Mouse (Mus musculus) T-cell, adult 2 months (primary cell): ENCODE measurements around the gene Smco2.

Experiments used
- DNase-seq: peaks from one replicate; pipeline ENCODE4 v3.0.0; 2022; ENCODE audit warnings: low spot score

Gene Smco2

DNA sequence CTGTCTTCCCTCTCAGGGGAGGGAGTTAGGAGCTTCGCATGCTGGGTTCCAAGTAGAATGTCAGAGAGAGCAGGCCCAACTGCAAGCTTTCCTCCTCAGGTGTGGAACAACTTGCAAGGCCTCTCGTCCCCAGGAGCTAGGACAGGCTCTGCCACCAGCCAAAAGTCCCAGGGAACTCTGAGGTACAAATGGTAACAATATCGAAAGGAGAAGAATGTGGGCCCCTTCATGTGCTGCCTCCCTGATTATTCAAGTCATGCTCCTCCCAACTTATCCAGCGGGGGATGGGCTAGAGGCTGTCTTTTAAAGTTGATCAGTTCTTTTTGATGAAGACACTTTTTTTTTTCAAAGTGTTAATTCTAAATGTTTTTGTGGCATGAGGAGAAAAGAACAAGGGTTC is at the start of gene Smco2:
Gene Smco2, plus strand, starts transcription at position 55 of the 400 bp plus-strand sequence.
- no peak for DNase-seq

DNA sequence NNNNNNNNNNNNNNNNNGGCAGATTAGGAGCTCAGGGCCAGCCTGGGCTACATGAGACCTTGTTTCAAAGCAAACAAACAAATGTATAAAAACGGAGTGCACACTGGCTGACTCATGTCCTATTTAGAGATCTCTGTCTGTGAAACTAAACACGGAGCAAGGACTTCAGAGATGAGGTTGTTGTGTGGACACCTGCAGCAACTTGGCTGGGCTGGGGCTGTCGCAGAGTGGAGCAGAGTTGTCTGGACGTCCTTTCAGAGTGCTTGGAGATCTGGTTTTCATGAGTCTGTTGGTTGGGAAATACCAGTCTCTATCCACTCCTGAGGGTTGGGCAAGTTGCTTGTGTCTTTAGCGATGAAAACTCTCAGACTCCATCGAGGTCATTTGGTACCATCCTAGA is 39.9 kb upstream of the Smco2 start:
- DNase-seq: no peak

DNA sequence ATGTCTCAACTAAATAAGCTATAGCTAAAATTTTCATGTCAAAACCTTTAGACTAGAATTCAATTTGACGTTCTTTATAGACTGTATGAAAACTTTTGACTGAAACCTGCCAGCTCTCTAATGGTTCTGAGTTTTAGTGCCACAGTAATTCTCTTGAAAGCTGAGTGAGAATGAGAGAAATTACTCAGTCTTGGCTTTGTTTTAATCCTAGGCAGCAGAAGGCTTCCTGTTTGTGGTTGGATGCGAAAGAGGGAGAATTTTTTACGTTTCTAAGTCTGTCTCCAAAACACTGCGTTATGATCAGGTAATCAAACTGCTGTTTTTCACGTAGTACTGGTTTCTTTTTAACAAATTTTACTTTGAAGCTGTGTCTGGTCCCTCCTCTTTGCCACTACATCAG is 36.9 kb upstream of the Smco2 start:
- DNase-seq: no peak

DNA sequence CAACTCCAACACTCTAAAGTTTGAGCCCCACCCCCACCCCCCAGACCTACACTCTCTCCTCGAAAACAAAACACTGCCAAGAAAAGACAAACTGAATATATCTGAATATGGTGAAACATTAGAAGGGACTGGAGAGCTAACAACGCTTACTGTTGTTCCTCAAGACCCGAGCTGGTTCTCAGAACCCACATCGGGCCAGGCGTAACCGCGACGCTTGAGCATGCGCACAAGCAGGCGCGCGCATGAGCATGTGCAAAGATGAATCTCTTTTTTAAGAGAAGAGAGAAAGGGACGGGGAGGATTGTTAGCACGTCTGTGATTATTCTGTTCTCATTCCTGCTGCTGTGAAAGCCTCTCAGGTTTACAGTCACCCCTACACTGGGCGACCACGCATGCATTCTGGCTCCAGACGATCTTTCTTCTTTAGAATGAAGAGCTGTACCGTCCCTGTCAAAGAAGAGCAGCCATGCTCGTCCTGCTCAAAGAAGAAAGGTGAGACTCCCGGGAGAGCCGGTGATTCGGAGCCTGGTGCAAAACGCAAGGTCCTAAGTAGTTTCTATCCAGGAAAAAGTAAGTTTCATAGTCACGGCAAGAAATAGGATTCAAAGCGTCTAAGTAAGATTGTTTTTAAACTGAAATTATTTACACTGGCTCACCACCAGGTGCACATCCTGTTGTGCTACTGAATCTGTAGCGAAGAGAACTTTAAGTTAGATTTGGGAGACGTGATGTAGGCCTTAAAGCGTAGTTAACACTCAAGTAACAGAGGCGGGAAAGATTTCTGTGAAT is 29.5 kb upstream of the Smco2 start:
- DNase-seq: no peak

DNA sequence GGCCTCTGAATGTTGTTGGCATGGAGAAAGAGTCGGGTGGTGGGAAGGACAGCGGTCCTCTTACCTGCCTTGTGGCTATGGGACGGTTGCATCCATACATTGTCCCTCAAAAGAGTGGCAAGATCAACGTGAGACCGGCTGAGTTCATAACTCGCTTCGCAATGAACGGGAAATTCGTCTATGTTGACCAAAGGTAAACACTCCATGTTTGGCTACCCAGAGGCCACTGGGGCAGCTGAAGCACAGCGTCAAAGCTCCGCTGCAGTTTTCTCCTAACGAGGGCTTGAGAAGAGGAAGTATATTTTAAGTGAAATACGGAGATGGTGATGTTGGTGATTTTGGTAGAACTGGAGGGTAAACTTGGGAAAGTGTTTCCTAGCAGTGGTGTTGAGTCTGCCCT is 27.9 kb upstream of the Smco2 start:
- DNase-seq: no peak

DNA sequence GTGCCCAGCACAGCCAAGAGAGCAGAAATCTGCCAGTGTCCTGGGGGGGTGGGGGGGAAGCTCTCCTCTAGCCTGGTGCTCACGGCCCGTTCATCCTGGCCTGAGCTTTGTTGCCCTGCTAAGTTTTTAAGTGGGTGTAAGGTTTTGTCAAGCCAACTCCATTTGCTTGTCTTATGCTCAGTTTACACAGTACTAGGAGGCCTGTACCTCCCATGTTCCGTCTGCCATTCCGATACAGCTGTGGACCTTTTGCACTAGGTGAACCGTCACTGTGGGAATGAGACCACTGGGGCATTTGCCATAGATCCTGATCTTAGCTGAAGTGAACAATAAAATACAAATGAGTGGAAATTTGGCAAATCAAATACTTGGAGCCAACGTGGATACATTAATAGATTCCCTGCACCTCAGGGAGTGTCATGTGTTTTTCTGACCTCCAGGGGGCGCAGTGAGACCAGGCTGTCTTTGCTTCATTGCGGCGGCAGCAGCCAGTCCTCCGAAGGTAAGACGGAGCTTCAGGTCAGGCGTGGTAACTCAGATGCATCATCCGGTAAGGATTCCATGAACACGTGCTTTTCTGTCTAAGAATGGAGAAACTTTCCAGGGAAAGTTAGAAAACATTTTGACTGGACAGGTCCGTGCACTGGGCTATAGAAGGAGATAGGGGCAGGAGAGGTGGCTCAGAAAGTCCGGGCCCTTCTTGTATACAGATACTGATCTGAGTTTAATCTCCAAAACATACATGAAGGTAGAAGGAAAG is 25.0 kb upstream of the Smco2 start:
- peak; percentile 24 for DNase-seq

DNA sequence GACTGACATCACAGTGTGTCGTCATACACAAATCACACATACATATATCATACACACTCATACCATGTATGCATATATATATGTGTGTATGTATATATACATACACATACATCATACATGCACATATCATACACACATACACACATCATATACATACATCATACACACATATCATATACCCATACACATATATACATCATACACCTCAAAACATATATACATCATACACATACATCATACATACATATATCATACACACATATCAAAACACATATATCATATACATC is 24.5 kb upstream of the Smco2 start:
- DNase-seq: no peak

DNA sequence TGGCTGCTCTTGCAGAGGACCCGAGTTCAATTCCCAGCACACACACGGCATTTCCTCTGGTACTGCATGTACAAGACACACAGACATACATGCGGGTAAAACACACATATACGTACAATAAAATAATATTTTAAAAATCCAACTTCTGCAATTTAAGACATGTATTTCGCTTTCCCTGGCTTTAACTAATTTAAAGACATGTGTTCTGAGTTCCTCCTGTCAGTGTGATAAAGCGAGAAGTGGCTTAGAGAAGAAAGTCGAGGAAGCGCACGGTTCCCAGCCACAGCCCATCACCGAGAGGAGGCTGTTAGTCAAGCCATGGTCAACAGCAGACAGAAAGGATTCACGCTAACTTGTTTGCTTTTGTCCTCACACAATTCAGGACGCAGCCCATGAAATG is 18.6 kb upstream of the Smco2 start:
- no peak for DNase-seq

DNA sequence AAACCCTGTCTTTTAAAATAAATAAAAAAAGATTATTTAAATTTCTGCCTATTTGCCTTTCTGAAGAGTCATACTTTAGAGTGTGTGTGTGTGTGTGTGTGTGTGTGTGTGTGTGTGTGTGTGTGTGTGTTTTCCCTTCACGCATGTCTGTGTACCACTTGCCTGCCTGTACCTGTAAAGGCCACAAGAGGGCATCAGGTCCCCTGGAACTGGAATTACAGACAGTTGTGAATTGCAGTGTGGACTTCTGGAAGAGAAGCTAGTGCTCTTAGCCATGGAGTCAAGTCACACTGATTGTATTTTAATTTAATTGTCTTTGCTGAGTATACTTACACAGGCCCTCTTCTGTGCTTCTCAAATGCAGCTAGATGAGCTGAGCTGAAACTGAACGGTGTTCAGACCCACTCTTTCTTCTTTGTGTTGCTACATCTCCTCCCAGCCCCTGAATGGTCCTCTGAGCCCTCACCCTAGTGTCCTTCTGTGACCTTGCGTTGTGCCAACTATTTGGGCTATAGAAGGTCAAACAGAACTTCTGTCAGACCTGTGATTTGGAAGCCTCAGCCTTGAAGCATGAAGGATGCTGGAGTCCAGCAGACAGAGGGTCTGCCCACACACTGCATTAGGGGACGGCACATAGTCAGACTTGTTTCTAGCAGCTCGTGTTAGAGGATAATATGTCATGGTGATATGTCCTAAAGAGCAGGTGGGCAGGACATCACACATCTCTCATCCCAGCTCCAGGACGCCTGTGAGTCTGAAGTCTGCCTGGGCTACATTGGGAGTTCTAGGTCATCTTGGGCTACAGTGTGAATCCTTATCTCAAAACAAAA is 16.2 kb upstream of the Smco2 start:
- no peak for DNase-seq

DNA sequence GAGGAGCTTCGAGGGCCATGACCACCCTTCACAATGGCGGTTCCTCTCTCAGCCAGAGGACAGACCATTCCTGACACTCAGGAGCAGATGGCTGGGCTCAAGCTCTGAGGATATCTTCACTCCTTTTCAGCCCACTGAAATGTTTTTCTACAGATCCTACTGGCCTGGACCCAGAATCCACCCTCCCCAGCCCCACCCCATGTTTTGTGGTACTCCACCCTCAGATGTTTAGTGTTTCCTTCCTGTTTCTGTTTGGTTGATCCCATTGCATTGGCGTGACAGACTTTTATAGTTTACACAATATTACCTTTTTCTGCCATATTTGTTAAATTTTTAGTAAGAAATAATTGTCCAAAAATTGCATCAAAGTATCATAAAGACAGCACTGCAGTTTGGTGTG is 15.6 kb upstream of the Smco2 start:
- DNase-seq: no peak

DNA sequence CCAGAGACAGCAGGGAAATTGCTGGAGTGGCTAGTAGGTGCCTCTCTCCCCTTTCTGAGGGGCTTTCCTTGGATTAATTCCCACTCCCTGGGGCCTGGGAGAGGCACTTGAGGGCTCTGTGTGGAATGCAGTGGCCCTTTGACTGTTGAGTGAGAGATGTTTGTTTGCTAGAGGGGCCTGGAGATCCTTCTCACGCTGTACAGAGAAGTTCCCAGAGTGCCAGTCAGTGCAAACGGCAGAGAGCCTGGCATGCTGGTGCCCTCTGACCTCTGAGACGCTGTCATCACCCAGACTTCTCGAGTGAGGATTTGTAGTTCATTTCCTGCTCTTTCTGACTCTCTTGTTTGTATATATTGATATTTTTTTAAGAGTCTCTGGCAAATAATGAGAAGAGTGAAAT is 14.1 kb upstream of the Smco2 start:
- DNase-seq: no peak

DNA sequence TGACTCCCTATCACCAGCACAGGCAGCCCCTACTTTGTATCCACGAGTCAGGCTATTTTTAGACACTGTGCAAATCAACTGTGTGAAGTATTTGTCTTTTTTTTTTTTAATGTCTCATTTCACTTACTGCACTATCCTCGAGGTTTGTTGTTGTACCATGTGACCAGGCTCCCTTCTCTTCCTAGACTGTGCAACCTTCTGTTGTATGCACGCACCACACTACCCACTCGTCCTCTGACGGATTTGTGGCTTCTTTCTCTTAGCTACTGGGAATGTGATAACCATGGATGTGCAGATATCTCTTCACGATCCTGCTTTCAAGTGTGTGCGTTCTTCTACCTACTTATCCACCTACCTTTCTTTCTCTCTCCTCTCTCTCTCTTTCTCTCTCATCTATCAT is 12.6 kb upstream of the Smco2 start:
- no peak for DNase-seq

DNA sequence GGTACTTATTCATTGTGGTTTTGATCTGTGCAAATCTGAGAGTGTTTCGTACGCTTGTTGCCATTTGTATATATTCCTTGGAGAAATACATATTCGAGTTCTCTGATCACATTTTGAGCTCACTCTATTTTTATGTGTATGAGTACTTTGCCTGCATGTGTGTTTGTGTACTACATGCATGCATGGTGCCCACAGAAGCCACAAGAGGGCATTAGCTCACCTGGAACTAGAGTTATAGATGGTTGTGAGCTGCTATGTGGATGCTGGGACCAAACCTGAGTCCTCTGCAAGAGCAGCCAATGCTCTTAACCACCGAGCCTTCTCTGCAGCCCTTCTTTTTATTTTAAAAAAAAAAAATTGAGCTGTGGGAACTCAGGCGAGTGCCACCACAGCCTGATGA is 11.5 kb upstream of the Smco2 start:
- no peak for DNase-seq

DNA sequence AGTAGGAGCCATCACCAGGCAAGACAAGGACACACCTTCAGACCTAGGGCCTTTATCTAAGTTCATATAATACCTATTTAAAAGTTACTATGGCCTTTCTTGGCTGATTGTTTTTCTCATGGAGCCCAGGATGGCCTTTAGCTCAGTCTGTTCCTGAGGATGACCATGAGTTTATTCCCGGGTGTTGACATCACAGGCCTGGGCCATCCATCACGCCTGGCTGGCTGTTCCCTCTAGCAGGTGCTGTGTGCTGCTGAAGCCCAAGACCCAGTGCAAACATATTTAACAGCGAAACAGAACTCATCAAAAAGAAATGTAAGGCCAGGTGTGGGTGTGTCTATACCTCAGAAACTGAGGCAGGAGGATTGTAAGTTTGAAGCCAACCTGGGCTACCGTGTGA is 11.0 kb upstream of the Smco2 start:
- no peak for DNase-seq

DNA sequence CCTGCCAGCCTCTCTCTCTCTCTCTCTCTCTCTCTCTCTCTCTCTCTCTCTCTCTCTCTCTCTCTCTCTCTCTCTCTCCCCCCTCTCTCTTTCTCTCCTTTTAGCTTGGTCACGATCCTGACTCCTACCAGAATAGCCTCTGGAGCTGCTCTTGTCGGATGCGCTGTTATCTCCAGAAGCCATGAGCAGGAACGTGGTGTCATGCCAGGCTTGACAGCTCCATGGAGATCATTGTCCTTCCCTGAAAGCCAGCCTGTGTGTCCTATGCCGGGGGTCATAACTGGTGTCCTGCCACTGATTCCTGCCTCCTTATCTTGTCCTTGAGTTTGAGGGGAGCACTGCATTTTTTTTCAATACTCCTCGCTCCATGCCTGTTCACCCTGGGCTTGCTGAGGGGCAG is 5.0 kb upstream of the Smco2 start:
- DNase-seq: no peak

DNA sequence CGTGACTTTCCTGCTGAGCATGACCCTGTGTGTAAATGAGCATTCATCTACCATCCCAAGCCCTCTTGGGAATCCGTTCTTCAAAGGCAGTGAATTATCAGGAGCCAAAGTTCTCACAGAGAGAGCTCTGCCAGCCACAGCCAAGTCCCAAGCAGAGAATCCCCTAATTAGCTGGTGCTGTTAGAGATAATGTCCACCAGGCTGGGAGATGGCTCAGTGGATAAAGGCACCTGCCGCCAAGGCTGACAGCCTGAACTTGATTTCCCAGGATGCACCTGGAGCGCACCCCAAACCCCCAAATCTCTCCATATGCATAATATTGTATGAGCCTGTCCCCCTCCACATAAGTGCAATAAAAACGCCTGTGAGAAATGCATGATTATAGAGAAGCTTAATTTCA is 4.6 kb upstream of the Smco2 start:
- DNase-seq: no peak

DNA sequence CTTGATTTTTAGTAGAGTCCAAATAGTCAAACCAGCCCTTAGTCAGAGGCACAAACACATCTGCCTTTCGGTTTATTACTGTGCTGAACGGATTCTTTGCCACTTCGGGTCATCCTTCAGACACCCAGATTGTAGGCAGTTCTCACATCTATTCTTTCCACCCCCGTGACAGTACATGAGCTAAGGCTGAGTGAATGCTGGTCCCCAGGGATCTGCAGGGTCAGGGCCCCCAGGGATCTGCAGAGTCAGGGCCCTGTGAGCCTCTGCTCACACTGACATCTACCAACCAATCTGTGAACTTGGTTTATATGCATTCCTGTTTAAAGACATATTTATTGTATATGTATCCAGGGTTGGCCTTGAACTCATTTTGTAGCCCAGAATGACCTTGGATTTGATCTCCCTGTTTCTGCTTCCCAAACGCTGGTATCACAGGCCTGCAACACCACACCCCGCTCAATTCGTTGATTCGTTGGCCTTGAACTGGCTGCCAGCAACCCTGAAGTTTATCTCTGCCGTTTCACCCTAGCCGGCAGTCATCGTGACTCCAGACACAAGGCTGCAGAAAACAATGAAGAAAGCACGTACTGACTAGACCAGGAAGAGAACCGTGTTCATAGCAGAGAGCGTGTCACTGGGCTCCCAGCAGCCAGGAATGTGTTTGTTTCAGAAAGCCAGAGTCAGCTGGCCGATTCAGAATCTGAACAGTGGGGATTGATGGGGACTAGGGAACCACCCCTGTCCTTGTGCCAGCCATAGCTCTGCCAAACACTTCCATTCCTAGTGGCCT is 3.7 kb upstream of the Smco2 start:
- no peak for DNase-seq

DNA sequence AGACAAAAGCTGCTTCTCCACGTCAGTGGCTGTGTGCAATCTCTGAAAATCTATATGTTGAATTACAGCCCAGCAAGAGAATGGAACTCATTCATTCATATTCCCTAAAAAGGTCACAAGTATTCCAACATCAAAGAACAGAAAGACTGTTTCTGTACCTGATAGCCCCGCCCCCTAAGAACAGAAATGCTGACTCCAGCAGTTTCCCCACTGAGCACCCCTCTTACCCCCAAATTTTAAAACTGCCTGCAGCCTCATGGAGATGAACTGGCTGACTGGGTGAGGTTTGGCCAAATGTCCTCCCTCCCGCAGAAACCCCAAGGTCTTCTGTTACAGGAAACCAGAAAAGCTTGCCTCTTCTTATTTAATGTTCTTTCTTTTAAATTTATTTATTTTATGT is 2.5 kb upstream of the Smco2 start:
- no peak for DNase-seq

DNA sequence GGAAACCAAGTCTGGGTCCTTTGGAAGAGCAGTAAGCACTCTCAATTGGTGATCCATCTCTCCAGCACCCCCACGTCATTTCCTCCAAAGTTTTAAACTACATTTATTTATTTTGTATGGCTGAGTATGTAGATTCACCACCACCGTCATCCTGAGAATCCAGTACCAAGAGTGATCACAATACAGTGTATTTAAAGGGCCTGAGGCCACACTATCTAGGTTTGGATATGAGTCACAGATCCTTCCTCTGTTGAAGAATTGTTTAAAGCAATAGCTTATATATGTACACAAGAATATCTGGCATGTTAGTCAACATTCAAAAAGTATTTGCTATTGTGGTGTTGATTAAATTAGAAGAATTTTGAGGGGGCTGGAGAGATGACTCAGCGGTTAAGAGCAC is 1.6 kb upstream of the Smco2 start:
- DNase-seq: no peak

DNA sequence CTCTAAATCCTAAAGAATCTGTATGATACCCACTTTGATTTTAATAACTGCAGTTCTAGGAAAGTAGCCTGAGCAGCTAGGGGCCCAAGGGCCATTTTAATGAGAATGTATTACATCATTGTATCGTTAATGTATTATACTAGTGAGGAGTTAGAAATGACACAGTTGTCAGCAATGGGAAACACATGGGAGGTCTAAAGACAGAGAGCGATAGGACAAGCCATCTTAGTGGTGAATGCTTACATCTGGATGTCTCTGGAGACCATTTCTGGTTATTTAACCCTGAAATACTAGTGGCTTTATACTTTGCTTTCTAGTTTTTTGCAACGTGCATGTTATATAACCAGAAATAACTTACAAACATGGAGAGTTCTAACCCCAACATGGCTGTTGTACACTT is 2.0 kb downstream of the Smco2 start:
- no peak for DNase-seq

DNA sequence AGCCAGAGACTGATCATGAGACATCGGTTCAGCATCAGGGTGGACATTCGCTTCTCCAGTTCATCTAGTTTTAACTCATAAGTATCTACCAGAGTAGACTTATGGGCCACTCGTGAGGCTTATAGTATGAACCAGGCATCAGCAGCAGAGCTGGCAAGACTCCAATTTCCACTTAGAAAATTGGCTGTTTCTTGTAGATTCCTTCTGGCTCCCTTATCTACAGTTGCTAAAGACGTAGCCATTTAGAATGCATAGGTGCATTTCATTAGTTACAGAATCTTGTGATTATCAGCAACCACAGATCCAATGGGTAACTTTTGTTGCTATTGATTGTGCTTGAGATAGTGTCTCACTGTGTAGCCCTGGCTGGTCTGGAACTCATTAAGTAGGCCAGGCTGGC is 2.8 kb downstream of the Smco2 start:
- no peak for DNase-seq

DNA sequence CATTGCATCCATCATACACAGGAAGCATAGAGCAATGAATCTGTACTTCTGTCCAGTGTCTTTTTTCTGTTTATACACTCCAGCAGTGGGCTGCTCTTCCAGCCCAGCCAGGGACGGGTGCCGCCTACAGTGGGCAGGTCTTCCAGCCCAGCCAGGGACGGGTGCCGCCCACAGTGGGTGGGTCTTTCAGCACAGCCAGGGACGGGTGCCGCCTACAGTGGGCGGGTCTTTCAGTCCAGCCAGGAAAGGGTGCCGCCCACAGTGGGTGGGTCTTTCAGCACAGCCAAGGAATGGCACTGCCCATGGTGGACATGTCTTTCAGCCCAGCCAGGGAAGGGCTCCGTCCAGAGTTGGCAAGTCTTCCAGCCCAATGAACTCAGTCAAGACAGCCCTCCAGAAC is 5.3 kb downstream of the Smco2 start:
- no peak for DNase-seq
